Mouse (Mus musculus): ENCODE results near the gene Bub1b. TPM values are rescaled to one million over a fixed set of nuclear protein-coding genes. Genes with fewer than 3 reads are reported as not detected.
"Not testable (repeated sequence)": the region's sequence is repeated elsewhere in the genome, so short reads cannot be mapped to it uniquely, and the experiment has no call there.

Bub1b gene
- total RNA-seq, 4 experiments from 2014 or later: 0.56 to 0.94 (median 0.60) TPM

DNA sequence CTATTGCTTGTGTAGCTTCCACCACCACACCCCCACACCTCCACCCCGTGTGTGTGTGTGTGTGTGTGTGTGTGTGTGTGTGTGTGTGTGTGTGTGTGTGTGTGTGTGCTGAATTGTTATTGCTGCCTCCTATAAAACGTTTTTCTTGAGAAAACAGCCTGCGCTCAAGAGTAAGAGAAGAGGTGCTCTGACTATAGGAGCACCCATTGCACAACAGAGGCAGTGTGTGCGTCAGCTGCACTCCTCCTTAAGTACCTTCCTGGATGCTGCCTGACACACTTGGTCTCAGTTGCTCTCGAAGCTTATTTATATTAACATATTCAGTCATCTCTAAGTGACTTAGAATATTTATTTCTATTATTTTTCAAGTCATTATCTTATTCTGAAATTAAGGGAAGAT, 20.0 kb downstream of the Bub1b start:
- no peak for DNase-seq (ENCODE audit: low spot score)

DNA sequence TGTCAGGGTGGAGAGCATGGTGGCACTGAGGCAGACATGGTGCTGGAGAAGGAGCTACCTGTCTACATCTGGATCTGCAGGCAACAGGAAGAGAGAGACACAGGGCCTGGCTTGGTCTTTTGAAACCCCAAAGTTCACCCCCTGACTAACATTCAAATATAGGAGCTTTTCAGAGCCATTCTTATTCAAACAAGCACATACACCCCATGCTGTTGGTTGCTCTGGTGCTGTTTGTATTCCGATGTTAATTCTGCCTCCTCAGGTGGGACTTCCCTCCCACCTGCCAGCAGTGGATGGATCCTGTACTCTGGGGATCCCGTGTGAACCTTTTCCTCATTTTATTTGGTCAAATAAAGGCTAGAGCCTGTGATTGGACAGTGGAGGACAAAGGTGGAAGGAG, 22.1 kb downstream of the Bub1b start:
- no peak for DNase-seq (ENCODE audit: low spot score)

DNA sequence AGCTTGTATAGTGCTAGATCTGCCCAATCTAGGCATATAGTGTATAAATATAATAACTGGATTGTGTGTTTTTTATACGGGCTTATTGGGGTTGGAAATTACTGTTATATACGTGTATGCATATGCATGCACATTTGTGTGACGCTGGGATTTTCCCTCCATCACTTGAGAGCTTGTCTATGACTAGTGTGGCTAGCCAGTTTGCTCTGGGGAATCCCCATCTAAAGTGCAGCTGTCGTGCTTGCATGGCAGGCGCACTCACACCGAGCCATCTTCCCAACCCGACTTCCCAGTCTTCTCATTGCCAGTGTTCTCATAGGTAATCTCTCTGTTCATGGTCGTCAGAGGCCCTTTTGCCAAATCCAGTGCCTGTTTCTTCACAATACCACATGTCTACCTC, 22.6 kb downstream of the Bub1b start:
- no peak for DNase-seq (ENCODE audit: low spot score)

DNA sequence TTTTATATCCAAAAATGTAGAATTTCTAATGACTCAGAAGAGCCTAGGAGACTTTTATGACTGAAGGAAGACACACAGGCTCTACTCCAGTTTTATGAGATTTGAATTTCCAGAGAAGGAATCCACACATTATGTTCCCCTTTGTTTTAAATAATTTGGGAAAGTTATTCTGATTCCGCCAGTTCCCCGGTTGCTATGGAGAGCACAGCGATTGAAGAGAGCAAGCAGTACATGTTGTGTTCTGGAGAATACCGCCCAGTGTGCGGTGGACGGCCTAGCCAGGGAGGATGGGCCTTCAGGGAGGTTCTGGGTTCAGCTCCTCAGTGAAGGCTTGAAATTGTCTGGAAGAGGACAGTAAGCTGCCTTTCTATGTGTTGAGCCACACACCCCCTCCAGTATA, 31.3 kb downstream of the Bub1b start:
- no peak for DNase-seq (ENCODE audit: low spot score)

DNA sequence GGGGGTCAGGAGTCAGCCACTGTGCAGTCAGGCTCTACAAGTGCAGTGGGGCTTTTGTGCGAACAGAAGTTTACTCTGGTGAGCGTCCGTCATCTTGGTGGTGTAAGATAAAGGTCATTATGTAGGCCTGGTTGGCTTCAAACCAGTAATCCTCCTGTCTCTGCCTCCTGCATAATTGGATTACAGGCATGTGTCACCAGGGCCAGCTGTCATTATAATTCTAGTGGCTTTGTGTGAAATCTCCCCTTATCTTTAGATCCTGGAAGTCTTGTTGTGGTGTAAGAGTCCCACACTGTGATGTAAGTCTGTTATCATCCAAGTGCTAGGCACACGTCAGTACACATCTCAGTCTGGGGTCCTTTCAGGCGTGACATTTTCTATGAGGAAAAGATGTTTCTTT, 35.4 kb downstream of the Bub1b start:
- DNase-seq (ENCODE audit: low spot score): no peak

DNA sequence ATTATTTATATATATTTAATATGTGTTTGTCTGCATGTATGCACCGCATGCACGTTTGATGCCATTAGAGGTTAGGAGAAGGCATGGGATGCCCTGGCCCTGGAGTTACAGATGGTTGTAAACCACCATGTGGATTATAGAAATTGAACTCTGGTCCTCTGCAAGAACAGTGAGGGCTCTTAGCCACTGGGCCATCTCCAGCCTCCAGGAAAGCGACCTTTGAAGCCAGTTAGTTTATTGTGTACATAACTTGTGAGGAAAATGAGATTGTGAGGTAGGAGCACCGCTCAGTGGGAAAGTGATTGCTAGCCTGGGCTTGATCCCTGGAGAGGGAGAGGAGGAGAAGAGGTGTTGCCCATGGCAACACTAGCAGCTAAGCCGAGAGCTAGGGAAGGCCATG, 39.2 kb downstream of the Bub1b start:
- DNase-seq (ENCODE audit: low spot score): no peak

DNA sequence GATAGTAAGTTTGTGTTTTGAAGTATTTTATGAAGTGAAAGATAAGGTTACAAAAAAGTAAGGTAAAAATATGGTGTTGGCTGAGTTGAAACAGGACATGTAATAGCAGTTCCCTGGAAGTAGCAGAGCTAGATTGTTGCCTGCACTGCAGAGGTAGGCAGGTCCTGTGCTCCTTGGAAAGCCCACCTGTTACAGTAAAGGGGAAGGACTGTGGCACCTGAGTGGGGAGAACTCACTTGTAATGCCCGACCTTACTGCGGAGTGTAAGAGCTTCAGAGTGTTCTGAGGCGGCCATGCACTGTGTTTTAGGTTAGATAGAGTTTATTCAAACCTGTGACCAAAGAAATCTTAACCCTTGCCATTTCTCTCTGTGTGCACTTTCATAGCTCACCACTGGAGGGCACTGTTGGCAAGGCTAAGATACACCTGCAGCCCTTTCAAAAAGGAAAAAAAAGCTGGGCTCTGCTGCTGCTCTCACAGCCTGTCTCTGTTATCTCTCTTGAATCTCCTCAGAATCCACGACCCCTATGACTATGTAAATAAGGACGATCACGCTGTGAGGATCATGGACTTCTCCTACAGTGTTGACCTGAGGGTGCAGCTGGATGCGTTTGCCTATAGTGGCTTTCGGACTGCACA, 40.0 kb downstream of the Bub1b start:
- peak; percentile 59 for DNase-seq (ENCODE audit: low spot score)

DNA sequence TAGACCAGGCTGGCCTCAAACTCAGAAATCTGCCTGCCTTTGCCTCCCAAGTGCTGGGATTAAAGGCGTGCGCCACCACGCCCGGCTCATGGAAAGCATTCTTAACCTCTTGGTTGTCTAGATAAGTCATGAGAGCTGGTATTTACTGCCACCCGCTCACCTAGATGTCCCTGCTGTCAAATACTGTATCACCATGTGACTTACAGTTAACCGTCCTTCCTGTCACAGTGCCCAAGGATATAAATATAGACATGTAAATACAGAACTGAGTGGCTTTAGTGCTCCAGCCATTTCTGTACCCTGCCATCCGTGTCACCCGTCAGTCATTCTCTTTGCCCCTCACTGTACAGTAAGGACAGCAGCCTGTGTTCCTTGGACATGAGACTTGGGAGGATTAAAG, 40.7 kb downstream of the Bub1b start:
- DNase-seq (ENCODE audit: low spot score): peak; percentile 49

DNA sequence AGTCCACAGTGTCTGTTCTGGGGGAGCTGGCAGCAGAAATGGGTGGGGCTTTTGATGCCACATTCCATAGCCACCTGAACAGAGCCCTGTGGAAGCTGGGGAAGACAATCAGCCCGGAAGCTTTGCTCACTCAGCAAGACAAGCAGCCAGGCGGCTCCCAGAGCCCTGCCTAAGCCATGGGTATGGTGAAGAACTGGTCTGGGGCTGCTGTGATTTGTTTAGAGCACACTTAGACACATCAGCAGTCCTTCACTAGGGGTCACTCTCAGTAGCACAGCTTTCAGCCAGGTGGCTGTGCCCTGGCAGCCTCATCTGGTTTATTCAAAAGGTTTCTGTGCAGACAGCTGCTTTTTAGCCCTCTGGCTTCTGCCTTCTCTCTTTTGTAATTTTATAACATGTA, 43.1 kb downstream of the Bub1b start:
- no peak for DNase-seq (ENCODE audit: low spot score)

DNA sequence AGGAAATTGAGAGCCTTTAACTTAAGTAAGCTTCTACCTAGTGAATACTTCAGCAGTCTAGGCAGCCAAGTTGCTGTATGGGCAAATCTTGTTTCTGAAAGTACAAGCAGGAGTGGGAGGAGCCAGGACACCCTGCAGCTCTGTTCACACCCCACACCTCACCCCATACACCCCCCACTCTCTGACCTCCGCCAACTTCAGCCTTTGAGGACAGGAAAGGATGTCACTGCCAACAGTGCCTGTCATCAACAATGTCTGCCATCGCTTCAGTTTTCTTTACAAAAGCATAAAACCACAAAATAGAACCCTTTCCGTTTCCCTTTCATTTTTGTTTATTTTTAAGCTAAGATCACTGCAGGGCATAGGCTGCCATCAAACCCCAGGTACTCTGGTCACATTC, 44.4 kb downstream of the Bub1b start:
- DNase-seq (ENCODE audit: low spot score): no peak

DNA sequence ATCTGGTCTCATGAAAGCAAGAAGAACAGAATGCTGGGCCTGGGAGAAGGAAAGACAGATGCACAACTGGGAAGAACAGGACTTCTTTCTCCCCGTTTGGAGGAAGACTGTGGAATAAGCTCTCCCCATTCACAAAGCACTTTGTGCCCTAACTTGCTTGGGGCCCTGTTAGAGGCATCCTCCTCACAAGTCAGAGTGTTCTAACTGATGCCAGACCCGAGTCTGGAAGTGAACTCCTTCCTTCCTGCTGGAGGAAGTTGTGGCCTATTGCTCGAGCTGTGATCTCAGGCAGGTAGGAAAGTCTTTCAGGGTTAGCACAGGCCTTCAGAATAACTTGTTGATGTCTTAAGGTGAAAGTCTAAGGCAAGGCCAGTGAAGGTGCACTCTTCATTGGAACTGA, 44.9 kb downstream of the Bub1b start:
- DNase-seq (ENCODE audit: low spot score): no peak

DNA sequence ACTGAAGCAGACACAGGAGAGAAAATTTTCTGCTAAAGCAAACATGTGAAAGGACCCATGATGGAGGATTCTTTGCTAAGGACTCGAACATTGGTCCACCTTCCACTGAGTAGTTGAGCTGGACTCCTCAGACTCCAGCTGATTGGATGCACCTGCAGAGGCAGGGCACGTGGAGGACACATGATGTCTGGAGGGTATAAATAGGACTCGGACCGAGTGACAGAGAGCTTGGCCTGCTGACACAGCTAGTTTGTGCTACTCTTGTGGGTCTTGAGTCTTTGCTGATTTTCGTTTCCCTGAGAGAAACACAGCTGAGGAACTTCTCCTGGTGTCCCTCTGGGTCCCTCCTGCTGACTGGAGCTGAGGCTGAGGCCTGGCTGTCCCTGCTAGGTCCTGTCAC, 48.7 kb downstream of the Bub1b start:
- DNase-seq (ENCODE audit: low spot score): no peak

DNA sequence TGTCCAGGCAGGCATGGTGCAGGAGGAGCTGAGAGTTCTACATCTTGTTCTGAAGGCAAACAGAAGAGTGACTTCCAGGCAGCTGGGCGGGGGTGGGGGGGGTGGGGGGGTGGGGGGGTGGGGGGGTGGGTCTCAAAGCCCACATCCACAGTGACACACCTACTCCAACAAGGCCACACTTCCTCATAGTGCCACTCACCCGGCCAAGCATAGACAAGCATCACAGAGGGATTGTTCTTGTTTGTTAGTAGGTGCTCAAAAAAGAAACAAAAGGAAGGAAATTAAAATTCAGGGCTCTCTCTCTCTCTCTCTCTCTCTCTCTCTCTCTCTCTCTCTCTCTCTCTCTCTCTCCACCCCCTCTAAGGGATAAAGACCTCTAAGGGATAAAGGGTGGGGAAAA, 52.7 kb downstream of the Bub1b start:
- not testable (repeated sequence) for DNase-seq (ENCODE audit: low spot score)

DNA sequence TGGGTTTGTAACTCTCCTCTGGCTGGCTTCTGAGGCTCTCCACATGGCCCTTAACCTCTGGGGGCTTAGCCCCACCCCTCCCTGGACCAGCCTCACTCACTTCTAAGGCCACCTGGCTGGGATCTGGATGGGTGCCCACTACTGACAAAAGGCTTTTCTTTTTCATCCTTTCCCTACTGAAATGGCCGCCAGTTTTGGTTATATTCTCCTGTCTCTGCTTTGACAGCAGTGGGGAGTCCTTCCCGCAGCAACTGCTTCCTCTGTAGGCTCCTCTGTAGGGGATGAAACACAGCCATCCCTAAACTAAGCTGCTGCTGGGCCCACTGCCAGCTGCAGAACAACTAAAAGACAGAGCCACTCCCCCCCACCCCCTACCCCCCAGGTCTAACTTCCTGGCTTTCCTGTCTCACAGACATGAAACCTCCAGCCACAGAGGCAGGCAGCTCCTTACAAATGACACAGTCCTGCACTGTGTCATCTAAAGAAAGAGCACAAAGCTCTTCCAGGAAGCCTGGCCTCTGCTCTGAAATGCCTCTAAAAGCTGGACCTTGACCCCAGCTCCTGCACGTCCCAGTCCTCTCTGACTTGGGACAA, 58.8 kb downstream of the Bub1b start:
- no peak for DNase-seq (ENCODE audit: low spot score)

DNA sequence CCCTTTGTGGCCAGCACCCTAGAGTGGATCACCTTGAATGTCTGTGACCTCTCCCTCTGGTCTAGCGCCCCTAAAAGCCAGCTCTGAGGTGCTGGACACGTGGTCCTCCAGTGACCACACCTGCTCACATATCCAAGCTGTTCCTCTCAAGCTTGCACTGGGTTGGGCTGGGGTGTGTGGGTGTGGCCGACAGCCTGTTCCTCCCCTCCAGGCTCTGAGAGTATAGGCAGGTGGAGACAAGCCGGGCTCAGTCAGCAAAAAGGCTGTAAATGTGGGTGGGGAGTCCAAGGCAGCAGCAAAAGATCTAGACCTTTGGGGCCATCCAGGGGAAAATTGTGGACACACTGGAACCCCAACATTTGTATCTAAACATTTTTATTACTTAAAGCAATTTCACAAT, 60.4 kb downstream of the Bub1b start:
- DNase-seq (ENCODE audit: low spot score): no peak

DNA sequence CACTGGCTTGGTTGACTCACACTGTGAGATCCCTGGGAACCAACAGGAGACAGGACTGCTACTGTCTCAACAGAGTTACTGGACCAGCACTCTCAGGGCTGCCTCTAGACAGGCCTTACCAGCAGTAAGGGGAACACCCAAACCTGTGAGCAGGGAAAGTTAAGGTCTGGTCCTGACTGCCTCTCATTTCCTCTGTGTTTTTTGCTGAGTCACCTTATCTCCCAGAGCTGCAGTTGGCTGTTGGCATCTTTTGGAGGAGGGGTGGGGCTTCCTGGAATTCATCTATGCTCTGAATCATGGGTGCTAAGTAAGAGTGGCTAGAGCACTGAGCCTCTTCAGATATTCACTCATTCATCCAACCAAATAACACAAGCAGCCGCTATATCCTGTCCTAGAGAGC, 61.1 kb downstream of the Bub1b start:
- peak; percentile 70 for DNase-seq (ENCODE audit: low spot score)

DNA sequence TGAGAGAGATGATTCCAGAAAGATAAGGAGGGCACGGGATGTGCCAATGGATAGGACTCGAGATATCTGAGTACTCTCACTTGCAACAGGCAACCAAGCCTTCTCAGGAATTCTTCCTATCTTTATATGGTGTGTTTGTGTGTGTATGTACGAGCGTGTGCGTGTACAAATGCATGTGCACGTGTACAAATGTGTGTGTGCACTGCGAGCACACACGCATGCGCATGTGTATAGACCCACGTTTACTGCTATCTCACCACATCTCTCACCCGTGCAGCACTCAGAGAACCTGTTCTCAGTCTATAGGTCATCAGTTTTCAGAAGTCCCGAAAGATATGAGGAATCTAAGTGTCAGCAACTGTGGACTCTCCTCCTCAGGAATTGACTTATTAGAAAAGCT, 61.5 kb downstream of the Bub1b start:
- DNase-seq (ENCODE audit: low spot score): no peak

DNA sequence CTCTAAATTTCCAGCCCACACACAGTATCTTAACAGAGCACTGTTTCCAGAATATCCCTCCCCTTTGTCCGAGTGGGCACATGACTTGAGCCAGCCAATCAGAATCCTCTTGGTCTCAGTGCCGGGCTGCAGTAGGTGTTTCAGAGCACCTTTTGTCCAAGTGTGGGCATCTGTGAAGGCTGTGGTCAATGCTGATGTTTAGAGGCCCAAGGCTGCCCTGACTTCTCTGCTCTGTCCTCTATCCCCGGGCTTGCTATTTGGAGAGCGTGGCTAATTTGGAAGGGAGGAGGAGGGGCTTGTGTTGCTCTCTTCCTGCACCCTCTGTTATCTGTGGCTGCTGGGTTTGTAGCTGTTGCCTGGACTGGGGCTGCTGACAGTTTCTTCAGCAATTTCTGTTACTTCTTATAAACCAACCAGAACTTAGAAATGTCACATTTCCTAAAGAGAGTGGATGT, 62.0 kb downstream of the Bub1b start:
- DNase-seq (ENCODE audit: low spot score): peak; percentile 63

DNA sequence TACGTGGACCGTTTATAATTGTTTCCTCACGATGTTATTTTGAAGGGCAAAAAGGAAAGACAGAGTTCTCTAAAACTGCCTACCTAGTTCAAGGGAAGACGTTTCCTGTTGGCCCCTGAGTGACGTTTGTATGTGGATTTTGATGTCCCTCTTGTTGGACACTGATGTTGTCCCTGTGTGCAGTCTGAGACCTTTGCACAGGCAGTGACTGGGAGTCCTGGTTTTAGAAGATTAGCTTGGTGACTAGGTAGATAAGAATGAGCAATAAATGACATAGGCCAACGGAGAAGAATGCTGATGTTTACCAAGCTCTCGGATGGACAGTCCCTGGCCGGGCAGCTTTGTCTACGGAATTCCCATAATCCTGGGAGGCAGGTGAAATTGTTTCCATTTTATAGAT, 63.9 kb downstream of the Bub1b start:
- no peak for DNase-seq (ENCODE audit: low spot score)

DNA sequence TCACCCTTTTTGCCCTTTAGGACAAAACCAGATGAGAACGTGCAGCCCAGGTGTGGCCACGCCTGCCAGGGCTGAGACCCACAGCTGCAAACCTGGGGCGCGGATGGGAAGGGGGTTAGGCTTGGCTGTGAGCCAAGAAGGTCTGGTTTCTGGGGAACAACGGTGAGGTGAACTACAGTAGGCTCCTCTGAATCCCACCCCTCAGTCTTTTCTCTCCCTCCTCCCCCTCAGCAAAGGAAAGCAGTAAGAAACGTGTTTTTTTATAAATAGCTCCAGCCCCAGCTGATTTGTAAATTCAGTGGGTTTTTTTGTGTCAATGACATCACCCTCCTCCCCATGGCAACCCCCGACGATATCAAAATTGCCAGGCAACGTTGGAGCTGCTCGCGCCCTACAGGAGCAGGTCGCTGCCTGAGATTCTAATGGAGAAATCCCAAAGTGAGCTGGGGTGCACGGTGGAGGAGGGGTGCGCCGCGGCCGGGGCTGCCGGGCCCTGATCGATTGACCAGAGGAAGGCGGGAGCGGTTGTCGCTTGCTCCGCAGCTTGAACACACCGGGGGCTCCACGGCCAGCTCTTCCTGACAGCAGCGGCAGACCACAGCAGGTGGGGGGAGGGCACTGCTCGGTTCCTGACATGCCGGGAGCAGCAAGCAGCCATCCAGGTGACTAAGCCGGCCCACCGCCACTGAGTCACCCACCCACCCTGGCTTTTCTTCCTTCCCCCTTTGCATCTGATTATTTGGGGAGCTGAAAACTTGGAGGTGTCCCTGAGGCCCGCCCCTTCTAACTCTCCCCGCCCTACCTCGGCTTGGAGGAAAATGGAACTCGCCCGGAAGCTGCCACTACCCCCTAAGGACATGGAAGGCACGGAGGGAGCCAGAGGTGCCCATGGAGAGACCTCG, 65.1 kb downstream of the Bub1b start, which contains the start of gene Pak6:
Pak6 (plus strand) TSS at position 402 of the 902 bp plus-strand sequence.
- DNase-seq (ENCODE audit: low spot score): no peak

DNA sequence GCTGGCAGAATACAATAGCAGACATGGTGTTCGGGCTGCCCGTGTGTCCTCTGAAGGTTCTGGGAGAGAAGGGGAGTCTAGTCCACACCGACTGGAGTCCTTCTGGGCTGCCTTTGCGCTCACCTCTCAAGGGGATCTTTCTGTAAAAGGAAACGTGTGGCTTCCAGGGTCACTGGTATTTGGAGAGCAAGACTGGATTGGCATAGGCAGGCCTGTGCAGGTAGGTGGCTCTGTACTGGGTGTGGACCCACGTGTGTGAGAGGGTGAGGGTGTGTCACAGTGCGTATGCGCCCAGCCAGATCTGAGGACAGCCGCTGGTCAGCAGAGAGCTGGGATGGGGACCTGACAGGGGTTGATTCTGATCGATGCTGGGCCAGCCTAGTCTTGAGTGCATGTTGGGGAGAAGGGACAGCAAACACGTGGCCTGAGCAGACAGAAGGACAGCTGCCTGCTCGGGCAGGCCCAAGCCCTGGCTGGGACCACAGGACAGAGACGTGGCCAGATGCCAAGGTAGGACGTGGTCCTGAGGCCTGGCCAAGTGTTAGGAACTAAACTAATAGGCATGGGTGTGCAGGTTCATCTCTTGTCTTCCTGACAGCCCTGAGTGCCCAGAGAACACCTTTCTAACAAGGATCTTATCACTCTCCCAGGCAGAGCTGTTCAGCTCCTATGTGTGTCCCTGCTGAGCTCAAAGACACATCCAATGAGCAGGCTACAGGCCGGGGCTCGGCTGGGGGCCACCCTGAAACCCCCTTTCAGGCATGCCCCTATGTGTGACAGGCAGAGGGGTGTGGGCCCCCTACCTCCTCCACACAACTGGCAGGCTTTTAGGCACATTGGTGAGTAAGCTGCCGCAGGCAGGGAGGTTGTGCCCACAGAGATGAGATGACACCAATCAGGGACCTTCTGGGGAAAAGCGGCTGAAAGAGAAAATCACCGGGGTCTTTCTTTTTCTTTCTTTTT, 66.1 kb downstream of the Bub1b start:
- DNase-seq (ENCODE audit: low spot score): peak; percentile 44
